In genomic region chr4:82000590-82001405, GRCm38 (mm10) we compare ENCODE assay signal across 10 mouse cellular contexts.
A peak's percentile ranks its signal among the peaks of the same experiment; 100 is the strongest.
DNase-seq lines count a peak whose midpoint lies in the region; ATAC-seq and TF ChIP-seq lines count a peak whose summit lies in the region.
"Had no signal": no experiment of that assay in that cellular context is flagged by ENCODE, and none has a peak within 500 bp of the region (broad histone marks: within the 10 kb centered on the region; RNA-seq: fewer than 3 reads in every experiment).

No protein-coding gene starts in this region.

- no peak for TF ChIP-seq EP300 in heart, postnatal 0 days (IDR thresholded peaks at IDR 0.05; ENCODE audit: low read depth)

- H3K27me3 ChIP-seq in heart, embryonic 11.5 days (ENCODE audit: control insufficient read depth, insufficient read depth, low read length) = no peaks in the 10 kb centered on the region
- no peaks in the 10 kb centered on the region for H3K27me3 ChIP-seq in heart, postnatal 0 days (ENCODE audit: control insufficient read depth, insufficient read depth, low read length)
- no peaks in the 10 kb centered on the region for H3K27me3 ChIP-seq in midbrain, postnatal 0 days (ENCODE audit: insufficient read depth, low read length)

- DNase-seq in heart, adult 18-20 months = peak; percentile 62 to 68
- peak; percentile 14 for DNase-seq in retina, postnatal 1 day
- DNase-seq in retina, embryonic 14.5 days (ENCODE audit: low spot score) = no peak
- peak; percentile 50 for DNase-seq in heart, postnatal 0 days (ENCODE audit: low spot score)
- DNase-seq in midbrain, postnatal 0 days (ENCODE audit: low spot score) = peak; percentile 12
- no peak for DNase-seq in urinary bladder, adult 2 months (ENCODE audit: low spot score)
- DNase-seq in adrenal gland, adult 18-20 months (ENCODE audit: low spot score in 2 of 2) = no peak
- DNase-seq: thymus, postnatal 4 days had no signal

- H3K36me3 ChIP-seq in heart, embryonic 11.5 days (ENCODE audit: control insufficient read depth, insufficient read depth, low read length) = no peaks in the 10 kb centered on the region
- H3K36me3 ChIP-seq in heart, postnatal 0 days (replicated peaks; ENCODE audit: control insufficient read depth, insufficient read depth, low read length) = no peaks in the 10 kb centered on the region
- H3K36me3 ChIP-seq in midbrain, postnatal 0 days (ENCODE audit: insufficient read depth, low read length) = no peaks in the 10 kb centered on the region

- no peak overlapping the region for H3K27ac ChIP-seq in heart, embryonic 11.5 days (ENCODE audit: low read depth, low read length)
- H3K27ac ChIP-seq in heart, postnatal 0 days (ENCODE audit: low read depth) = peak overlapping the region; percentile 57
- no peak overlapping the region for H3K27ac ChIP-seq in midbrain, postnatal 0 days (ENCODE audit: low read depth, low read length)

- TF ChIP-seq CTCF in heart, postnatal 0 days (IDR thresholded peaks at IDR 0.05; ENCODE audit: low read depth) = no peak
- TF ChIP-seq CTCF in midbrain, postnatal 0 days (IDR thresholded peaks at IDR 0.05) = no peak

- WGBS in heart, embryonic 11.5 days (ENCODE audit: insufficient replicate concordance) = 78% methylated on average over 19 of the region's 19 CpGs
- 67% methylated on average over 19 of the region's 19 CpGs for WGBS in heart, postnatal 0 days
- WGBS in midbrain, postnatal 0 days = 55% methylated on average over 19 of the region's 19 CpGs

- no peaks in the 10 kb centered on the region for H3K9me3 ChIP-seq in heart, embryonic 11.5 days (replicated peaks; ENCODE audit: control insufficient read depth, low read length)
- H3K9me3 ChIP-seq in heart, postnatal 0 days (replicated peaks; ENCODE audit: control insufficient read depth, low read length) = no peaks in the 10 kb centered on the region
- no peaks in the 10 kb centered on the region for H3K9me3 ChIP-seq in midbrain, postnatal 0 days (ENCODE audit: low read length)

- no peak overlapping the region for H3K4me2 ChIP-seq in heart, embryonic 11.5 days
- H3K4me2 ChIP-seq in heart, postnatal 0 days (ENCODE audit: low read depth, low read length) = no peak overlapping the region
- H3K4me2 ChIP-seq in midbrain, postnatal 0 days (ENCODE audit: low read depth, low read length, poor library complexity, severe bottlenecking) = no peak overlapping the region

- no peak overlapping the region for H3K9ac ChIP-seq in heart, embryonic 11.5 days (ENCODE audit: low read depth, low read length)
- no peak overlapping the region for H3K9ac ChIP-seq in heart, postnatal 0 days (replicated peaks; ENCODE audit: low read depth, low read length)
- no peak overlapping the region for H3K9ac ChIP-seq in midbrain, postnatal 0 days (replicated peaks; ENCODE audit: low read length, poor library complexity, severe bottlenecking)

- 0 out of 2 replicates have a peak, but pooled peaks cover 2% of the 10 kb centered on the region for H3K4me1 ChIP-seq in heart, embryonic 11.5 days (ENCODE audit: control insufficient read depth, insufficient read depth, low read length)
- peaks cover 6% of the 10 kb centered on the region; the same call in 1 of the 2 replicates for H3K4me1 ChIP-seq in heart, postnatal 0 days (ENCODE audit: control insufficient read depth, insufficient read depth)
- no peaks in the 10 kb centered on the region for H3K4me1 ChIP-seq in midbrain, postnatal 0 days (ENCODE audit: insufficient read depth, low read length)

- ATAC-seq in heart, embryonic 11.5 days (replicated peaks; ENCODE audit: insufficient number of reproducible peaks, low FRiP score, low TSS enrichment) = no peak
- ATAC-seq in heart, postnatal 0 days (ENCODE audit: insufficient read depth, low read depth) = peak; percentile 69
- ATAC-seq in midbrain, postnatal 0 days (ENCODE audit: low FRiP score) = no peak
- ATAC-seq: CD4-positive, CD25-positive, alpha-beta regulatory T cell, adult 4 months had no signal

- H3K4me3 ChIP-seq in heart, embryonic 11.5 days (ENCODE audit: low read depth, low read length) = no peak overlapping the region
- H3K4me3 ChIP-seq in heart, postnatal 0 days (ENCODE audit: low read depth, low read length) = no peak overlapping the region
- no peak overlapping the region for H3K4me3 ChIP-seq in midbrain, postnatal 0 days (ENCODE audit: low read depth, low read length)

Comparison
In these comparisons a context has a peak if more than half of its experiments do, and no peak if none do; other contexts are left out.
1. DNase-seq: peak in heart, adult 18-20 months (2 of 2), retina, postnatal 1 day (single experiment), heart, postnatal 0 days (single experiment) and midbrain, postnatal 0 days (single experiment); none in retina, embryonic 14.5 days (single experiment), urinary bladder, adult 2 months (single experiment) and adrenal gland, adult 18-20 months (0 of 2).